Mouse (Mus musculus) MEL (cell line): ENCODE measurements at regions not wholly inside any gene's neighbourhood (a gene's known extent, or its start where the extent isn't known, plus 50 kb on each side); places are given as distances from the start of the nearest gene placed in this dataset.

Experiments used
- DNase-seq: peaks from one replicate; pipeline ENCODE4 v3.0.0; 2011; ENCODE audit warnings: low read depth, low spot score
- H3K27ac ChIP-seq: 2 replicates; pipeline ENCODE4 v1.5.1; 2012; ENCODE audit warnings: low read depth, mild to moderate bottlenecking, control low read depth, low read length, moderate library complexity; ENCODE audit not compliant: control insufficient read depth
- H3K27me3 ChIP-seq, 2 experiments: fragments of 150-350 bp in 1 of 2; sonication (generic) in 1 of 2; 2 replicates each; pipeline ENCODE4 v1.6.1; 2012; ENCODE audit warnings: low read length in 2 of 2, mild to moderate bottlenecking in 2 of 2, improper control_type of control experiment in 1 of 2, moderate library complexity in 1 of 2; ENCODE audit not compliant: insufficient read depth in 2 of 2, control insufficient read depth in 1 of 2
- H3K36me3 ChIP-seq, 2 experiments: 2 replicates each; pipeline ENCODE4 v1.6.1; 2012 to 2014; ENCODE audit warnings: low read length in 2 of 2, improper control_type of control experiment in 1 of 2, inconsistent platforms in 1 of 2, mild to moderate bottlenecking in 1 of 2; ENCODE audit not compliant: insufficient read depth in 2 of 2, control insufficient read depth in 1 of 2
- H3K4me1 ChIP-seq, 2 experiments: fragments of 150-350 bp in 1 of 2; sonication (generic) in 1 of 2; 2 replicates each; pipeline ENCODE4 v1.6.1; 2012; ENCODE audit warnings: low read length in 2 of 2, improper control_type of control experiment in 1 of 2, mild to moderate bottlenecking in 1 of 2; ENCODE audit not compliant: insufficient read depth in 2 of 2, control insufficient read depth in 1 of 2
- H3K4me3 ChIP-seq, 2 experiments: fragments of 150-350 bp in 1 of 2; sonication (generic) in 1 of 2; 2 replicates each; pipeline ENCODE4 v1.5.1; 2012; ENCODE audit warnings: low read depth in 2 of 2, low read length in 2 of 2, mild to moderate bottlenecking in 2 of 2, moderate library complexity in 2 of 2, control low read depth in 1 of 2, improper control_type of control experiment in 1 of 2; ENCODE audit not compliant: control insufficient read depth in 1 of 2, insufficient read depth in 1 of 2
- H3K79me2 ChIP-seq: 2 replicates; pipeline ENCODE4 v1.6.1; 2012; ENCODE audit warnings: mild to moderate bottlenecking, low read length, moderate library complexity; ENCODE audit not compliant: control insufficient read depth, poor library complexity, insufficient read depth
- H3K9ac ChIP-seq: 2 replicates; pipeline ENCODE4 v1.6.1; 2012; ENCODE audit warnings: low read depth, mild to moderate bottlenecking, control low read depth, low read length, moderate library complexity; ENCODE audit not compliant: control insufficient read depth, poor library complexity, severe bottlenecking
- H3K9me3 ChIP-seq: fragments of 150-350 bp; sonication (generic); replicated peaks from 2 replicates; pipeline ENCODE4 v1.6.1; 2012; ENCODE audit warnings: mild to moderate bottlenecking, low read length, improper control_type of control experiment, moderate library complexity; ENCODE audit not compliant: insufficient read depth
- BHLHE40 ChIP-seq: IDR thresholded peaks from 2 replicates; pipeline ENCODE4 v1.6.1; 2012; ENCODE audit warnings: low read depth, mild to moderate bottlenecking, inconsistent platforms, low read length, improper control_type of control experiment, borderline replicate concordance
- CHD2 ChIP-seq: IDR thresholded peaks from 2 replicates; pipeline ENCODE4 v1.6.1; 2011; ENCODE audit warnings: low read length, improper control_type of control experiment
- ELF1 ChIP-seq: IDR thresholded peaks from 2 replicates; pipeline ENCODE4 v1.6.1; 2014; ENCODE audit warnings: low read depth, mild to moderate bottlenecking, inconsistent platforms, low read length, improper control_type of control experiment, moderate library complexity
- EP300 ChIP-seq, 2 experiments: IDR thresholded peaks; 2 replicates each; pipeline ENCODE4 v1.6.1; 2011; ENCODE audit warnings: improper control_type of control experiment in 2 of 2, low read length in 2 of 2, low read depth in 1 of 2, mild to moderate bottlenecking in 1 of 2
- ETS1 ChIP-seq: IDR thresholded peaks from 2 replicates; pipeline ENCODE4 v1.6.1; 2012; ENCODE audit warnings: low read depth, mild to moderate bottlenecking, inconsistent platforms, low read length, improper control_type of control experiment, moderate library complexity
- GABPA ChIP-seq: IDR thresholded peaks from 2 replicates; pipeline ENCODE4 v1.6.1; 2012; ENCODE audit warnings: low read depth, mild to moderate bottlenecking, inconsistent platforms, low read length, improper control_type of control experiment, moderate library complexity
- GATA1 ChIP-seq: IDR thresholded peaks from 2 replicates; pipeline ENCODE4 v1.6.1; 2011; ENCODE audit warnings: low read depth, low read length, improper control_type of control experiment
- JUND ChIP-seq: IDR thresholded peaks from 2 replicates; pipeline ENCODE4 v1.6.1; 2011; ENCODE audit warnings: low read depth, mild to moderate bottlenecking, improper control_type of control experiment, low read length
- KAT2A ChIP-seq: conservative IDR thresholded peaks from 2 replicates; pipeline ENCODE4 v1.6.1; 2012; ENCODE audit warnings: low read depth, low read length, improper control_type of control experiment, inconsistent platforms
- MEF2A ChIP-seq: IDR thresholded peaks from 2 replicates; pipeline ENCODE4 v1.6.1; 2014; ENCODE audit warnings: low read depth, mild to moderate bottlenecking, inconsistent platforms, low read length, improper control_type of control experiment; ENCODE audit not compliant: poor library complexity, insufficient replicate concordance, severe bottlenecking; ENCODE audit errors: extremely low read depth
- MYB ChIP-seq: IDR thresholded peaks from 2 replicates; pipeline ENCODE4 v1.6.1; 2011; ENCODE audit warnings: mild to moderate bottlenecking, low read depth, low read length, improper control_type of control experiment
- MYC ChIP-seq: IDR thresholded peaks from 2 replicates; pipeline ENCODE4 v1.6.1; 2011; ENCODE audit warnings: low read depth, mild to moderate bottlenecking, low read length, improper control_type of control experiment, moderate library complexity
- POLR2AphosphoS2 ChIP-seq: IDR thresholded peaks from 2 replicates; pipeline ENCODE4 v1.6.1; 2011; ENCODE audit warnings: low read length, improper control_type of control experiment
- RCOR1 ChIP-seq: IDR thresholded peaks from 2 replicates; pipeline ENCODE4 v1.6.1; 2012; ENCODE audit warnings: low read depth, mild to moderate bottlenecking, inconsistent platforms, low read length, improper control_type of control experiment
- TAL1 ChIP-seq: IDR thresholded peaks from 2 replicates; pipeline ENCODE4 v1.6.1; 2012; ENCODE audit warnings: mild to moderate bottlenecking, inconsistent platforms, low read length, moderate library complexity, mixed read lengths
- TBP ChIP-seq: IDR thresholded peaks from 2 replicates; pipeline ENCODE4 v1.8.0; 2011; ENCODE audit warnings: low read depth, low read length, improper control_type of control experiment
- TCF12 ChIP-seq: IDR thresholded peaks from 2 replicates; pipeline ENCODE4 v1.6.1; 2014; ENCODE audit warnings: low read depth, mild to moderate bottlenecking, inconsistent platforms, low read length, improper control_type of control experiment, moderate library complexity
- USF1 ChIP-seq: IDR thresholded peaks from 2 replicates; pipeline ENCODE4 v1.6.1; 2014; ENCODE audit warnings: low read depth, mild to moderate bottlenecking, inconsistent platforms, low read length, improper control_type of control experiment, moderate library complexity
- USF2 ChIP-seq, 2 experiments: IDR thresholded peaks; 2 replicates each; pipeline ENCODE4 v1.6.1; 2011 to 2012; ENCODE audit warnings: improper control_type of control experiment in 2 of 2, low read length in 2 of 2, borderline replicate concordance in 1 of 2, inconsistent platforms in 1 of 2, low read depth in 1 of 2, mild to moderate bottlenecking in 1 of 2; ENCODE audit not compliant: insufficient read depth in 1 of 2
- ZKSCAN1 ChIP-seq: IDR thresholded peaks from 2 replicates; pipeline ENCODE4 v1.6.1; 2012; ENCODE audit warnings: low read depth, mild to moderate bottlenecking, inconsistent platforms, low read length, improper control_type of control experiment, moderate library complexity

GRCm38 (mm10) chr16:95863565-95863964, 127.2 kb downstream of the Psmg1 start:
- no peaks in the 10 kb centered on the region for H3K27me3 ChIP-seq

GRCm38 (mm10) chr16:95862621-95863020, 128.1 kb downstream of the Psmg1 start:
- Histone ChIP-seq H3K9ac (peak overlapping the region; percentile 16), H3K4me1 (peaks cover 15 to 43% of the 10 kb centered on the region in 2 experiments), H3K27me3 (no peaks in the 10 kb centered on the region), H3K9me3 (no peaks in the 10 kb centered on the region), H3K79me2 (no peaks in the 10 kb centered on the region), H3K4me3 (no peak overlapping the region), H3K36me3 (peaks cover 0 to 28% of the 10 kb centered on the region in 2 experiments; a peak in 2 of 4 replicates), H3K27ac (peak overlapping the region; percentile 74)
- DNase-seq: peak; percentile 66
- TF ChIP-seq CHD2 (no peak), EP300 (IDR thresholded peaks at IDR 0.05; ENCODE audit: low read depth in 1 of 2, low read length in 2 of 2) (peak; percentile 77 to 81), USF2 (IDR thresholded peaks at IDR 0.05; ENCODE audit: borderline replicate concordance in 1 of 2, insufficient read depth in 1 of 2, low read depth in 1 of 2, low read length in 2 of 2) (no peak), MEF2A (no peak), ETS1 (peak; percentile 74), BHLHE40 (peak; percentile 75), GATA1 (peak; percentile 69), MYC (0 out of 2 replicates have a peak, but pooled peaks have one; percentile 30), TCF12 (peak; percentile 85), JUND (no peak), TAL1 (peak; percentile 77), POLR2AphosphoS2 (no peak), TBP (0 out of 2 replicates have a peak, but pooled peaks have one; percentile 21)

More at GRCm38 (mm10) chr16:95863565-95863964, 127.2 kb downstream of the Psmg1 start:
- H3K27ac ChIP-seq: no peak overlapping the region; the same call in 1 of the 2 replicates
- TF ChIP-seq KAT2A (no peak), ELF1 (no peak), MYB (no peak), TAL1 (peak; percentile 12; the same call in 1 of the 2 replicates), USF1 (no peak), GABPA (no peak), RCOR1 (no peak), ZKSCAN1 (no peak), GATA1 (peak; percentile 51), EP300 (IDR thresholded peaks at IDR 0.05; ENCODE audit: low read depth in 1 of 2, low read length in 2 of 2) (peak; percentile 24 to 32; a peak in 3 of 4 replicates), POLR2AphosphoS2 (no peak)
- TF ChIP-seq, all 39 proteins: peak for 3
- H3K9me3 ChIP-seq: no peaks in the 10 kb centered on the region
- no peak overlapping the region for H3K4me3 ChIP-seq
- peak; percentile 20 for DNase-seq
- no peaks in the 10 kb centered on the region for H3K79me2 ChIP-seq
- H3K4me1 ChIP-seq: peaks cover 15 to 38% of the 10 kb centered on the region in 2 experiments
- H3K36me3 ChIP-seq: peaks cover 0 to 25% of the 10 kb centered on the region in 2 experiments; a peak in 2 of 4 replicates
- H3K9ac ChIP-seq: no peak overlapping the region
